Mouse (Mus musculus) brain, embryonic 18.5 days (tissue): ENCODE measurements around the gene Ripor1.

Experiments used
- DNase-seq: peaks from one replicate; pipeline ENCODE4 v3.0.0-alpha.2; 2012; ENCODE audit warnings: low read depth, low spot score

Gene Ripor1

DNA sequence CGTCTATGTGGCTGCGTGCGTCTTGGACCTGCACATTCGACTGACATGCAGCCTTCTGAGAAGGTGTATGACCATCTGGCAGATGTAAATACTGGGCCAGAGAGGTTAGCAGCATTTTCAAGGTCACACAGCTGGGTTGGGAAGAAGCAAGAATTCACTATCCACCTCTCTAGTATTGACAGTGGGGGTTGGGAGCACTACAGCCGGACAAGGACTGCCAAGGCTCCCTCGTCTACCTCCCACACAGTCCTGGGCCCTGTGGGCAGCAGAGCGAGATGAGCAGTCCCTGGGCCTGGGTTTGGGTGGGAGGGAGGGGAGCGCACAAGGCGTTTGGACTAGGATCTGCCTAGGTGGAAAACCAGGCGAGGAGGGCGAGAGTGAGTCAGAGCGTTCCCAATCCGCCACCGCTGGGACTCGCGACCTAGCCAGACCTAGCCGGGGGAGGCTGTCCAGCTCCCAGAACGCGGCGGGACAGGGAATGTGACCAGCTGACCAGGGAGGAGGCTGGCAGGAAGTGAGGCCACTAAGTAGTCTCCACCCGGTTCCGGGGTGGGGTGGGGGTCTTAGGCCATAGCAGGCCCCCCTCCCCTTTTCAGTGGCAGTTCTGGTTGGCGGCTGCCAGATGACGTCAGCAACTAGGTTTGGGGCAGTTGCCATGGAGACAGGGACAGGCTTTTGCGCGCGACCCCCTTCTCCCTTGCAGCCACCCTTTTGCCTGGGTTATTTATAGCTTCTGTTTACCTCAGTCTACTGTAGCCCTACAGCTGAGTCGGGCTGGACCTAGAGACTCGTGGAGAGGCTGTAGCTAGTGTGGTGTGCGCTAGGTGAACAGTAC lies 1.4 kb downstream of the Ripor1 start:
- peak; percentile 71 for DNase-seq

DNA sequence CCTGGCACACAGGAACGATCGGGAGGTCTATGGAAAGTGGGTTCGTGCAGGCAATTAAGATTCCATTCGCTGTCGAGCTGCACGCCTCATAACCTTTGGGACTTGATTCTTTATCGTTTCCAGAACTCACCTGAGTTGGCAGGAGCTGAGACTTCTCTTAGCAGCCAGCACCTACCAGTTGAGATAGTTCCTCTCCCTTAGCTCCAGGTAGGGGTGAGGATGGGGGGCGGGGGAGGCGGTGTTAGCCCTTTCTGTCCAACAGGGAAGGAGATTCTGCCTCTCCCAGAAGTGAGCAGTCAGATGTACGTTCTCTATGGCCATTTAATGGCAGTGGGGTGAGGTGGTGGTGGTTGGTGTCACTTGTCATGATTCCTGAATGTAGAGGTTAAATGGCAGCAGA lies 2.0 kb downstream of the Ripor1 start:
- DNase-seq = no peak

DNA sequence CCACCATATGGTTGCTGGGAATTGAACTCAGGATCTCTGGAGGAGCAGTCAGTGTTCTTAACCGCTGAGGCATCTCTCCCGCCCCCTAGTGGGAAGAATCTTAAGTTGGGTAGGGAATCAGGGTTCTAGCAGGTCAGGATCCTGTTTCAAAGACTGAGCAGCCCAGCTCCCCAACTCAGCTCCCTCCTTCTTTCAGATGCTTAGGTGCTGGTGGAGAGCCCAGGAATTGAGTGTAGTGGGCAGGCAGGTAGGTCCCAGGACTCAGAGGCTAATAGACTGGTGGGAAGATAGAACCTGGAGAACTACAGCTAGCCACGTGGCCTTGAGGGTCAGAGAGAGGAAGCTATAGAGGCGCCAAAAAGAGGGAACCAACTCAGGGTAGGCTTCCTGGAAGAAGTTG lies 2.6 kb downstream of the Ripor1 start:
- no peak for DNase-seq

DNA sequence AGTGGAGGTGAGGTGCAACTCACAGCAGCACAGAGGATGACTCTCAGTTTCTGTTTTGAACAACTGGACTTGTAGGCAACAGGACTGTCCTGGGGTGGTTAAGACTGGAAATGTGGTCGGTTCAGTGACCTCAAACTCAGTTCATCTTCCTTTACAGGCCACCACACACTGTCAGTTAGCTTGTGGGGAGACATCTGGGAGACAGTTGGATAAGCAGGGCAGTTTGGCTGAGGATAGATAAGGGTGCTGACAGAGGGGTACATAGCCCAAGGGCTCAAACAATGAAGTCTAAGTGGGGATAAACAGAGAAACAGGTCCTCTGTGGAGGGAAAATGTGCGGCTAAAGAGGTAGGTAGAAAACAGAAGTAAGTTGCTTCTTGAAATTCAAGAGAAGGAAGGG lies 4.3 kb downstream of the Ripor1 start:
- DNase-seq = no peak

DNA sequence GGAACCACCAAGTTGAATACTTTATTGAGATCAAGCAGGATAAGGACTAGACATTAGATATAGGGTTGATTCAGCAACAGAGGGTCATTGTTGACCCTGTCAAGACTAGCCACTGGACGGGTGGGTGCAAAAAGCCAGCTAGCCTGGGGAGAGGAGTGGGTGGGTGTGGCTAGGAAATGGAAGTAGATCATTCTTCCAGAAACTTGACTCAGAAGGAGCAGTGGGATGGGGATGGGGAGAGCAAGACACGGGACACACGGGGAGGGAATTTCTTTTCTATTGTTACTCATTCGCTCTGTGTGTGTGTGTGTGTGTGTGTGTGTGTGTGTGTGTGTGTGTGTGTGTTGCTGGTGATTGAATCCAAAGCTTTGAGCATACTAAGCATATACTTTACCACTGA lies 4.7 kb downstream of the Ripor1 start:
- no peak for DNase-seq

DNA sequence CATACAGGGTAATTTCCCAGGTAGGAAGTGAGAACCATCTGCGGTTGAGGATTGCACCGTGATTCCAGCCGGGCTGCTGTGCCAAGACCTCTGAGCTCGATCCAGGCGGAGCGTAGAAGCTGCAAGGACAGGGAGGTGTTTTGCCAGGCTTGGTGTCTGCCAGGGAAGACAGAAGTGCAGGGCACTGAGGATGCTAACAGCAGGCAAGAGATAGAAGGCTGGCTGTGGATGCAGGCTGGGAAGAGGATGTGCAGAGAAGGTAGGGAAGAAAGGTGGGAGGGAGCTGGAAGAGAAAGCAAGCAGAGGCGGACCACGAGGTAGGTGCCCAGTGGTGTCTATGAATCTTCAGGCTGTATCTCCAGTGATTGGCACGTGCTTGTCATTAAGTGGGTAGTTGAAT lies 6.8 kb downstream of the Ripor1 start:
- DNase-seq = no peak

DNA sequence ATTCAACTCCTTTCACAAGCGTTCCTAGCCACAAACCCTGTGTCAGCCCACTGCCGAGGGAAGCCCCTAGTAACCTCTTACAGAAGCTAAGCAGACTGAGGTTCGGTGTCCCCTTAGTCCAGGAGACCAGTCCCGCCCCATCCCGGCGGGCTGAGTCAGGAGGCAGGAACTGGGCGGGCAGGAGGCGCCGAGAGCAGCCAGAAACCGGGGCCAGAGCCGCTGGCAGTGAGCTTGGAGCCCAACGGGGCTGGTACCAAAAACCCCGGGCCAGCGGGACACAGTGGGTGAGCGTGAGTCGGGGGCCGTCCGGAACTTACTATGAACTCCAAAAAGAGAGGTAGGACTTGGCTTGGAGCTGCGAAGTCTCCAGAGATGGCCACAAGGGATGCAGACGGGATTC lies 8.0 kb downstream of the Ripor1 start:
- DNase-seq = no peak

DNA sequence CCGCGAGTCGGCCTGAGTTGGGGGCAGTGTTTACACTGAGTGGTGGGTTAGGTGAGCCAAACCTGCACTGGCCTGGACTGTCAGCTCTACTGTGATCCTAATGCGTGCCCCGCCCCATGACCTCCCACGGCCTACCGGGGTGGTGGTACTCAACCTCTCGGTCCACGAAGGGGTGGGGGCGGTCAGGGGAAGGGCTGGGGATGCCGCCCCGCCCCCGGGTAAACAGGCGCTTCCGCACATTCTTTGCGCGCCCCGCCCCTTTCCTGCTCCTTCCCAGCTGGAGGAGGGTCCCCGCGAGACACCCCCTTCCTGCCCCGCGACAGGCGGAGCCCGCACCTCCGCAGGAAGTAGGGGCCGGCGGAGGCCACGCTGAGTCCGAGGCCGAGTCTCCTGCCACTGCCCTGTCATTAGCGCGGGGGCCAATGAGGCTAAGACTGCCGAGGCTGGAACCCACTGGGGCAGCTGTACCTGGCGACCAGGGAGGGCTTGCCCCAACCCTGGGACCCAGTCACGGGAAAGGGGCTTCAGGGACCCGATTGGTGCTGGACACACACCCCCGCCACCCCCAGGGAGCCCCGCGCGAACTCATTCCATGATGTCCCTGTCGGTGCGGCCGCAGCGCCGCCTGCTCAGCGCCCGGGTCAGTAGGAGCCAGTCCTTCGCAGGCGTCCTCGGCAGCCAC lies 8.9 kb downstream of the Ripor1 start:
- DNase-seq = no peak

DNA sequence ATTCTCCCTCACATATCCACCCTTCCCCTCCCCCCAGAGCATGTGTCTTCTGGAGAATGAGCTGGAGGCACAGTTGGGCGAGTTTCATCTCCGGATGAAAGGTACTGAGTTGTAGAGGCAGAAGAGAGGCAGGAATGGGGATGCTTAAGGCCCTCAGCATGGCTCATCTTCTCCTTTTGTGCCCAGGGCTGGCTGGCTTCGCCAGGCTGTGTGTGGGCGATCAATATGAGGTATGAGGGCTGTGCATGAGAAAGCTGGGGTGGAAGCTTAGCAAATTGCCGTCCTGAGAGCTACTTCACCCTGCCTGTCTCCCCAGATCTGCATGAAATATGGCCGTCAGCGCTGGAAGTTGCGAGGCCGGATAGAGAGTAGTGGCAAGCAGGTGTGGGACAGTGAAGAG lies 10.9 kb downstream of the Ripor1 start:
- DNase-seq = no peak

DNA sequence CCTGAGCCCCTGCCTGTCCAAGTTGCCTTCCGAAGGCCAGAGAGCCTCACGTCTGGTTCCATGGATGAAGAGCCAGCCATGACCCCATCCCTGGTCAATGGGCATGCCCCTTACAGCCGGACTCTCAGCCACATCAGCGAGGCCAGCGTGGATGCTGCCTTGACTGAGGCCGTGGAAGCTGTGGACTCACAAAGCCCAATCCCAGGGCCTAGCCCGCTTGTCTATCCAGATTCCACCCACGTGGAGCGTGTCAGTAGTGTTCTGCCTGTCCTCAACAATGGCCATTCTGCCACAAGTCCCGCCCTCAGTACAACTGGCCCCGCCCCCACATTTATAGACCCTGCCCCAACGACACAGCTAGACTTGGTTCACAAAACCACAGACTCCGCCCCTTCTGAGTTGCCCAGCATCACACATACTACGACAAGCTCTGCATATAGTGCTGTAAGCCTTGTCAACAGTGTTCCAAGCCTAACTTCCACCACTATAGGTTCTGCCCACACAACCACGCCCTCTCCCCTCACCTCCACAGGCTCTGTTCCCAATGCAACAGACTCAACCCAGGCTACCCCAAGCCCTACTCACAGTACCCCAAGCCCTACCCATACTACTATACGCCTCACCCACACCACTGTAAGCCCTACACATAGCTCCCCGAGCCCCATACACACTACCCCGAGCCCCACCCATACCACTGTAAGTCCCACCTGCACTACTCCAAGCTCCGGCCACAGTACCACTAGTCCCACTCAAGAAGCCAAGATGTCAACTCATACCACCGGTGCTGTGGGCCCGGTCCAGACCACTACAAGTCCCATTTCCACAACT lies 12.6 kb downstream of the Ripor1 start:
- no peak for DNase-seq

DNA sequence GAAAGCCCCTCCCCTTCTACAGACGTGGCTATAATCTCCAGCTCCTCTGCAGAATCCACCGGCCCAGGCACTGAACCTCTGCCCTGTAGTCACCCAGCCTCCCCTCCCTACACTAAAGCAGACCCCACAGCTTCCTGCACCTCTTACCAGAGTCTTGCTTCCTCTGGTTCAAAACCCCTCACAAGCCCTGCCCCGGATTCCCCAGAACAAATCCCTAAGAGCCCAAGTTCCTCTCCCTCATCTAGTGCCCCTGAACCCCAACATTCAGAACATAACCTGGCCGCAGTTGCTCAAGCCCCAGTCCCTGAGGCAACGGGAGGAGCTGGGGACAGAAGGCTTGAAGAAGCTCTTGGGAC lies 13.2 kb downstream of the Ripor1 start:
- no peak for DNase-seq

DNA sequence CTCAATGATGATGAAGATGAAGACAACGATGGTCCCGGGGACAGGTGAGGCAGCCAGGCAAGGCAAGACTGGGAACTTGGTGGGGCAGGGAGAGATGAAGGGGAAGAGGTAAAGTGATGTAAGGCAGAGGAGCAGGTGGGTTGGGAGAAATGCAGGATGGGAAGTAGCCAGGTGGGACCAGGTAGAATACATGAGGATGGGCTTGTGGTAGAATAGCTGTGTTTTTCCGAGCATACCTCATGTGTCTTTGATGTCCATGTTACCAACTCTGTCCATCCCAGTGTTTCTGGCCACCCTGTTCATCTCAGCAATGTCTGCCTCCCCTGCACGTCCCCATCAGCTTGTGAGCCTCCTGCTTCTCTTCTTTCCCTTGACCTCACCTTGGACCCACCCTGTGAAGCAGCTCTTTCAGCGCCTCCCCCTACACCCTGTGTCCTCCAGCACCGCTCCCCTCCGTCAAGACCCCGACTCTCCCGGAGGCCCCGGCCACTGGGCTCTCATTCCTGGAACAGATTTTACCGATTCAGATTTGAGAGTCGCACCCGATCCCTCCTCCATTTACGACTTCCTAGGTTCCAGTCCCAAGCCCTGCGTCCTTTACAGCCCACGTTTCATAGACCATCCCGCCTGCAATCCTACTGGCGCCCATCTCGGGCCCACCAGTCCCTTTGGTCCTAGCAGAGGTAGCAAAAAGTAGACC lies 14.0 kb downstream of the Ripor1 start:
- no peak for DNase-seq

DNA sequence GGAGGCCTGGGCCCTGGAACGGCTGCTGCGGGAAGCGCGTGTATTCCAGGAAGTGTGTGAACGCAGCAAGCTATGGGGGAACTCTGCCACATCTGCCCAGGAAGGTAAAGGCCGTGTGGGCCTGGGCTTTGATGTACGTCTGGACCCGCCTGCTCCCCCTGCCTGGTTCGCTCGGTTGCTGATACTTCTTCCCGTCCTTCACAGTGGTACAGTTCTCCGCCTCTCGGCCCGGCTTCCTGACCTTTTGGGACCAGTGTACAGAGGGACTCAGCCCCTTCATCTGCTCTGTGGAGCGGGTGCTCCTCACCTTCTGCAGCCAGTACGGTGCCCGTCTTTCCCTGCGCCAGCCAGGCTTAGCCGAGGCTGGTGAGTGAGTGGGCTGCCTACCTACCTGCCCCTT lies 15.2 kb downstream of the Ripor1 start:
- DNase-seq = no peak

DNA sequence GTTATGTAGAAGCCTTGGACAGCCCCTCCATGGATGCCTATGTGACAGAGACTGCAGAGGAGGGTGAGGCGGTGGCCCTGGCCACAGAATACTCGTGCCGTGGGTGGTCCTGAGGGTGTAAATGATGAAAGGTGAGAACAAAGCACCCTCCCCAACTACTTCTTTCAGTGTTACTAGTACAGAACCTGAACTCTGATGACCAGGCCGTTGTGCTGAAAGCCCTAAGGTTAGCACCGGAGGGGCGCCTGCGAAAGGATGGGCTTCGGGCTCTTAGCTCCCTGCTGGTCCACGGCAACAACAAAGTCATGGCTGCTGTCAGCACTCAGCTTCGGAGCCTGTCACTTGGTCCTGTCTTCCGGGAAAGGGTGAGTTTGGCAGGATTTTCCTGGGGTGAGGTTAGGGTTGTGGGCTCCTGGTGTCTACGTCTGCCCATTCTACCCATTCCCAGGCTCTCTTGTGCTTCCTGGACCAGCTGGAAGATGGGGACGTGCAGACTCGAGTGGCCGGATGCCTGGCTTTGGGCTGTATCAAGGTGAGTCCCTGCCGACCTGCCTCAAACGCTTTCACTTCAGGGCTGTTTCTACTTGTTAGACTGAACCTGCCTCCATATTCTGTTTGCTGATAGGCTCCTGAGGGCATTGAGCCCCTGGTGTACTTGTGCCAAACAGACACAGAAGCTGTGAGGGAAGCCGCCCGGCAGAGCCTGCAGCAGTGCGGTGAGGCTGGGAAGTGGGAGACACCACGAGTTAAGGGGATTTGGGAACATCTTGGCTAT lies 16.1 kb downstream of the Ripor1 start:
- DNase-seq = no peak

DNA sequence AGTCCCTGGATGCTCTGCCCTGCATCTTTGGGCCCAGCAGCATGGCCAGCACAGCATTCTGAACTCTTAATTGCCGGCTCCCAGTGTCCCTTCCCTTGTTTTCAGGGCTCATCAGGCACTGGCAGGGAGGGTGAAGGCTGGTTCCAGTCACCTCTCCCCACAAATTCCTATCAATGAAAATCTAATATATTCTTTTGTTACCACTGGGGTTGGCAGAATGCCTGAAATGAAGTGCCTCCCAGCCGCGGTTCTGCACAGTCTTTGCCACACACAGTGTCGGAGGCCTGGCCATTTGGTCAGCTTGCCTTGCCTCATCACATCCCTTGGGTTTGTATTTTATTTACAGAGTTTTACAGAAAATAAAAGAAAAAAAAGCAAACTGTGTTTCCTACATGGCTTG lies 16.8 kb downstream of the Ripor1 start:
- DNase-seq = no peak

DNA sequence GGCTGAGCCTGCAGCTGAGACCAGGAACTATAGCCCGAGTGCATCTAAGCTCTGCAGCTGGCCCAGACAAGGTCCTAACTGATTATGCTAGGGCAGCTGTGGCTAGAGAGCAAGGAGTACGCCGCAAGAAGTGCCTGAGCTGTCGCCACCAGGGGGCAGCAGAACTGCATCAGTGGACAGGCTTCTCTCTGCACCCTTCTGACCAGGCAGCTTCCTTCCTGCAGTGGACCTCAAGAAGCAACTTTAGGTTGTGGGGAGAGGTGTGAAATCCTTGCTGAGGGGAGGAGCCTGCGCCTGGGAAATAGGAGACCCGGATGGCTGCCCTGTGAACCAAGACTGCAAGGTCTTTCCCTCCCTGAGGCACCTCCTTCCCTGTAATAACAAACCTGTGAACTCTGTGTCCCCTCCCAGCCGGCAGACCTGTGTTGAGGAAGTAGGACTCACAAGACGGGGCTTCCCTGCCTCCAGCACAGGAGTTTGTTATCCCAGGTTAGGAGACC lies 17.4 kb downstream of the Ripor1 start:
- peak; percentile 58 for DNase-seq

DNA sequence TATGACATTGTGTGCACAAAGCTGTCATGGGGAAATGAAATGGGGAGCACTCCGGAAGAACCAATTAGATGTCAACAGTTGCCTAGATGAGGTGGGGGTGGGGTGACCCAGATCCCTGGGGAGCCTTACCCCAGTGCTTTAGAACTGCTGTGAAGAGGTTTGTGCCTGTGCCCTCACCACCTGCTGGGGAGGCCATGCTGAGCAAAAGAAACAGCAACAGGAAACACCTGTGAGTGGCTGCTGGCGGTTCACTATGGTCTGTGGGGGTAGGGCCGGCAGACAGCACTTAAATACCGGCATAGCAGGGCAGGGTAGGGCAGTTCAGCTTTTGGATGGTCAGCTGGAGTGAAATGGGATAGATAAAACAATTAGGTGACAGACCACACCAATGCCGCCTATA lies 18.1 kb downstream of the Ripor1 start:
- DNase-seq = no peak

DNA sequence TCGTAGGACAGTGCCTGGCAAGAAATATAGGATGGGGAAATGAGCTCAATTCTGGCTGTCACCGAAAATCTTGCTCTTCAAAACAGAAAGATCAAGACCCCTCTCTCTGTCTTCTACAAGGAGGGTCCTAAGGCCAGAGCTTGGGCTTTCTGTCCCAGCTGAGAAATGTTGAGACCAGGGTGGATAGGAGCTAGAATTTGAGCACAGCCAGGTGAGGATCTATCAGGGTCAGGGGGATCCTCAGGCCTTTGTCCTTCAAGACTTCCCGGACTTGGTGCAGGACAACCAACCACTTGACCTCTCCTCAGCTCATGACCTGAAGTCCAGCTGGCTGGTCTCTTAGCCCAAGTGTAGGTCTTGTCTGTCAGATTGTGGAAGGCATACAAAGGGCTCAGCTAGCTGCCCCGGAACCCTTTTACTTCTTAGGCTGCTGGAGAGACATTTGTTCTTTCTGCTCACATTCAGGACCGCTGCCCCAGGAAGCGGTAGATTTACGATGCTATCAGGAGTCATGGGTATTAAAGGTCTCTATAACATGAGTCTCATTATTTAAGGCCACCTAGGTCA lies 18.7 kb downstream of the Ripor1 start:
- no peak for DNase-seq

DNA sequence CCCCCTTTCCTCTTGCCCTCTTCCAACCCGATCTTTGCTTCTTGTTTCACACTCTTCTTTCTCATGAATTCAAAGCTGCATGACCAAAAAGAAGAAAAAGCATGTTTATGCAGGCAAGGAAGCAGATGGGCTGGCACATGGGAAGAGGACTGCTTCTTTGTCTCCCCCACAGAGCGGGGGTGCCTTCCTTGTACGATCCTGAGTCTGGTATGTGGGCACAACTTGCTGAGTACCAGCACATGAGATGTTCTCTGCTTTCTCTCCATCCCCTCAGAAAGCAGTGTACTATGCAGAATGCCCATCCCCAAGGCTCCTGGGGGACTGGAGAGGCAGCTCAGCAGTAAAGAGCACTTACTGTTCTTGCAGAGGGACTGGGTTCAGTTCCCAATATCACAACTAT lies 19.3 kb downstream of the Ripor1 start:
- no peak for DNase-seq

DNA sequence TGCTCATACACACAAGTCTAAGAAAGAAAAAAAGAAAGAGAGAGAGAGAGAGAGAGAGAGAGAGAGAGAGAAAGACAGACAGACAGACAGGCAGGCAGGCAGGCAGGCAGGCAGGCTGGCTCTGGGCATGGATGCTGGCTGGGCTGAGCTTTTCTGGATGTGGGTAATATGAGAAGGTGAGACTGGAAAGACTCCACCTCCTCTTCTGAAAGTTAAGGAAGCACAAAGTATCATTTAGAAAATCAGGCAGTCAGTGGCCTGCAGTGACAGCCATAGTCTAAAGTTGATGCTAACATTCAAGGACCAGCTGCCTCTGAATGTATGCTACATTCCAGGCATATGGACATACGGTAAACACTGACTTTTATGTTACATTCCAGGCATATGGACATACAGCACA lies 19.8 kb downstream of the Ripor1 start:
- DNase-seq = no peak

DNA sequence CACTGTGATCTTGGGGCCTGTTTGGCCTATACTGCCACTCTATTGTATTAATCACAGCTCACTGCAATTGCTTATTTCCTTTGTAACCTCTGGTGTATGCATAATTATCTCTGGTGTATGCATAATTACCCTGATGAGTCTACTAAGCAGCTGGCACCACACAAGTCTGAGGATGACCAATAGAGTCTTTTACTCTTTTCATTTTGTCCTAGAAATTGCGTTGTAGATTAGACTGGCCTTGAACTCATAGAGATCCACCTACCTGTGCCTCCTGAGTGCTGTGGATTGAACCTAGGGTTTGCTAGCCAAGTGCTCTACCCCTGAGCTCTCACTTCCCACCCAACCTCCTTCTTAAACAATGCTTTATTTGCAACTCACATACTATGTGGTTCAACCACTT lies 21.0 kb downstream of the Ripor1 start:
- DNase-seq = no peak
